Mouse (Mus musculus): ENCODE results near the gene Pa2g4. TPM values are rescaled to one million over a fixed set of nuclear protein-coding genes. Genes with fewer than 3 reads are reported as not detected.

Gene Pa2g4
- 10 to 100 TPM; 83.0 to 90.6 TPM for total RNA-seq (2023)

DNA sequence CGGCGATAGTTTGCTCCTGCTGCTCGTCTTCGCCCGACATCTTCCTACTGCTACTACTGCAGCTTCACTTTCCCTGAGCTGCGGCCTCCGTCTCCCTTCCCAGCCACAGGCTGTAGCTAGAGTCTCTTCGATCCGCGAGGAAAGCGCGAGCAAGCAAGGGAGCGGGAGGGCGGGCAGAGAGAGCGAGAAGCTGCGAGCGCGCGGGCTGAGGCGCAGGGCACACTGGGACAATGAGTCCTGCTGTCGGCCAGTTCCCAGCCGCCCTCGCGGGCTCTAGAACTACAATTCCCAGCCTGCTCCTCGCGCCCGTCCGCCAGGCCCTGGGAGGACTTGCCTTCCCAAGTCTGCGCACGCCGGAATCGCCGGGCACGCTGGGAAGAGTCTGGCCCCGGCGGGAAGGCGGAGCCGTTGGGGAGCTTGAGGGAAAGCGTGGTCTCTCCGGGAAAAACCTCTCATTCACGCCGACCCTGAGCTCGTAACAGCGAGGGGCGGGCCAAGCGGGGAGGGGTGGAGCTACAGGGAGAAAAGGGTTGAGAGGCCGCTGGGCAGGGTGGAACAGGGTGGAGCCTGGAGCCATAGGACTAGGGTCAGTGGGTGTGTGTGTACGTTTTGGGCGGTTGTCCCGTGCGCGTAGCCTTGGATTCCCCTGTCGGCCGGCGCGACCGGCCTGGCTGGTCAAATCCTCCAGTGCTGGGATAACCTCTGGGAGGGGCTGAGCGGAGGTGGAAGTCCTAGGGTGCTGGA is at the start of gene Pa2g4:
Pa2g4 (minus strand) TSS at position 200 of the 744 bp plus-strand sequence.

DNA sequence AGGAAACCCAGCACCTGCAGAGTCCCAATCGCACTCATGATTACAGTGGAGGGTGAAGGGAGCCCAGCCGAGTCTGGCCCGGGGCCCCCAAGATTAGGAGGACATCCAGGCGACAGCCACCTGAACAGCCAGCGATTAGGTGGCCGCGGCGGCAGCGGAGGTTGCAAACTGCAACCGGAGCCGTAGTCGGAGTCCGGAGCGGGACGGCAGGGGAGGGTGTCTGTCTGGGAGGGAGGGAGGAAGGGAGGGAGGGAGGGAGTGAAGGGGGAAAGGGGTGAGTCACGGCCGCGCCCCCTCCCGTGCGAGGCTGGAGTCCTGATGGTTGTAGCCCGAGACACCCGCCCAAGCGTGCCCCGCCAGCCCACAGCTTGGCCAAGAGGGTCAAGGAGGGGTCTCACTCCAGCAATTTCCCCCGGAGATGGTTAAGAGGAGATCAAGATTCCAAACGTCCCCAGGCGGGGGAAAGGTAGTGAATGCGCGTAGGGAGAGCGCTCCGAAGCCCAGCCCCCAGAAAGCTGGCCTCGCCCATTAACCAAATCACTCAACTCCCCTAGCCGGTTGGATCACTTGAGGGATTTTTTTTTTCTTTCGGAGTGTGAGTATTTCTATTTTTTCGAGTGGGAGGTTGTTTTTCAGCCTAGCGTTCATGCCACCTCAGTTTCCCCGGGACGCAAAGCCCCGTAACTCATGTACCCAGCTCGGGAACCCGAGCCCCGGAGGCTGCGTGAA is 23.8 kb upstream of the Pa2g4 start, which contains the start of gene Erbb3:
Erbb3 (minus strand) TSS at position 189 of the 729 bp plus-strand sequence.

DNA sequence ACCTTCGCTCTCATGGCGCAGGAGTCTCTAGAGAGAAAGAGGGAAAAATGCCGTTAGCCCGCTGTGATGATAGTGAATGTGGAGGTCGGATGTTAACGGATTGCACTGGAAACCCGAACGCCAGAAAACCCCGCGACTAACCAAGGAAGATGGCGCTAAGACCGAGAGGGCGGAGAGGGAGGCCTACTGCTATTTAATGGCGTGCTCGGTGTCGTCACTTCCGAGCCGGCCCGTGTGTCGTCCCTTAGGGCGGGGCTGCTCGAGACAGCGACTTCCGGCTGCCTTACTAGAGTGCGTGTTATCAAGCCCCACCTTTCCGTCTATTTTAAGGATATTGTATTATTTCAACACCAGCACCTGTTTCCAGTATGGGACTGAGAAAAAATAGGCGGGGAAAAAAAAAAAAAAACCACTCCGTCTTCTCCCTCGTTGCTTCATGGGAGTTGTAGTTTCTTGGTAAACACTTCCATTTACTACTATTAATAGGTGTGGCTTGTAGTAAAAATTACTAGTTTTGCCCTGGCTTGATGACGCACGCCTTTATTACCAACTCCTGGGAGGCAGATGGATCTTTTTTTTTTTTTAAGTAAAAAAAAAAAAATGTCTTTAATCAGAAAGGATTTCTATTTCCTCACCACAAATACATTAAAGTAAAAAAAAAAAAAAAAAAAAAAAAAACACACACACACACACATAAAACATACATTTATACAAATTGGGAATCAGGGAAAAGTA is 16.7 kb downstream of the Pa2g4 start, which contains the start of gene Rpl41:
Rpl41 (minus strand) TSS at position 359 of the 735 bp plus-strand sequence.

DNA sequence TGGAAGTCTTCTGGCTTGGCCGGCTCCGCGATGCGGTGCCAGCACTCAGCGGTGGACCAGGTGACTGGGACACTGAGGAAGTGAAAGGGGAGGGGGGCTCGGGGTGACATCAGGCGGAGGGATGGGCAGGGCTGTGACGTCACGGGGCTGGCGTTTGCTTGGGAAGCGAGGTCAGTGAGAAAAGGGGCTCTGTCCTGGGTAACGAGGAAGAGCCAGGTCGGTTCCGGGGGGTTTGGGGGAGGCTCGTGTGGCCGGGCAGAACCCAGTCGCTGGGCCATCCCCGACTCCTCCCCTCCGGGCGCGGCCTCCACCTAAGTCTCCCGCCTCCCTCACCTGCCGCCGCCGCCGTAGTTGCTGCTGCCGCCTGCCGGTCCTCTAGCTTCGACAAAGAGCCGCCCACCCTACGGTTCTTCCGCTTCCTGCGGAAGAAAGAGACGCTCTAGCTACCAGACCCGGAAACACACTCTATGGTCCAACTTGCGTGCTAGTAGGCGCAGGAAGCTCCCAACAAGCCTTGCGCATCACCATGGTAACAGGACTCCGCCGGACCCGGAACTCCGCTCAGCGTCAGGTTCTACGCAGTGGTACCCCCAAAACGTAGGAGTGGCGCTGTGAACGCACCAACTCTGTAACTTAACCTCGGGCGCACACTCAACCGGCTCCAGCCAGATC is 18.3 kb downstream of the Pa2g4 start, which contains the start of gene Zc3h10:
Zc3h10 (minus strand) TSS at position 414 of the 672 bp plus-strand sequence.

DNA sequence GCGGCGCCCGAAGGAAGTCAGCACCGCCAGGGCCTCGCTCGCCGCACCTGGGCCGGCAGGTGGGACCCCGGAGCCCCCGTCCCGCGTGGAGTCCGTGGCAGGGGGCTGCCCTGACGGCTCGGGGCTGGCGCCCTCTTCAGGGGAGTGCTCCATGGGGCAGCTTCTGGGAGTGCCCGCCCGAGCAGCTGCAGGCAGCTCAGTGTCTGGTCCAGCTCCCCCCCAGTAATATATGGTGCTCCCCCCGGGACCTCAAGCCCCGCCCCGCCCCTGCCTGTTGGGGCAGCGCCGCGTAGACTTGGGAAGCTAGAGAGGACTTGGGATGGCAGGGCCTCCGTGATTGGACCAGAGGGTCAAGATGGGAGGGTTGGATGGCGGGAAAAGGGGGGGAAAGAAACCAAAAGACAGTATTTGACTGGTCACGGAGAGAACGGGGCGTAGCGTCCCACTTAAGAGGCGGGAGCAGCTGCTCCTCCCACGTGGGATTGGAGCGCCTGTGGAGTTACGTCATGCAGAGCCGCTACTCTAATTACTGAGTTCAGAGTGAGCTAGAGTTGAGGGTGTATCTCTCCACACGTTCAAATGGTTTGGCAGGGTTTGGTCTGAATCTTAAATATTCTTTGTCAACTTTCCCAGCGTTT is 40.0 kb downstream of the Pa2g4 start, which contains the start of gene Esyt1:
Esyt1 (minus strand) TSS at position 201 of the 638 bp plus-strand sequence.

Other genes starting within 250 kb of the Pa2g4 start
- 10 to 100 TPM; 26.6 to 30.1 TPM for gene Cnpy2, start 243.5 kb downstream of the Pa2g4 start, total RNA-seq (2023)
- gene Cs, start 228.3 kb downstream of the Pa2g4 start, total RNA-seq (2023): 100 to 1,000 TPM; 108 to 111 TPM
- gene Coq10a, start 197.0 kb downstream of the Pa2g4 start, total RNA-seq (2023): 10 to 100 TPM; 39.6 to 39.7 TPM
- 10 to 100 TPM; 74.5 to 79.2 TPM for gene Ankrd52, start 188.9 kb downstream of the Pa2g4 start, total RNA-seq (2023)
- gene Slc39a5, start 164.8 kb downstream of the Pa2g4 start, total RNA-seq (2023): not detected
- gene Nabp2, start 154.5 kb downstream of the Pa2g4 start, total RNA-seq (2023): 10 to 100 TPM; 47.3 to 50.6 TPM
- 10 to 100 TPM; 70.9 to 76.8 TPM for gene Rnf41, start 154.3 kb downstream of the Pa2g4 start, total RNA-seq (2023)
- gene Smarcc2, start 106.7 kb downstream of the Pa2g4 start, total RNA-seq (2023): 100 to 1,000 TPM; 167 to 179 TPM
- gene Myl6, start 71.8 kb downstream of the Pa2g4 start, total RNA-seq (2023): 100 to 1,000 TPM; 532 to 547 TPM
- 1 to 10 TPM in 1 of 2 experiments, not detected in 1; 1.0 TPM for gene Myl6b, start 67.3 kb downstream of the Pa2g4 start, total RNA-seq (2023)
- gene Esyt1, start 40.1 kb downstream of the Pa2g4 start, total RNA-seq (2023): 100 to 1,000 TPM; 256 to 263 TPM
- 10 to 100 TPM; 64.2 to 67.6 TPM for gene Zc3h10, start 18.2 kb downstream of the Pa2g4 start, total RNA-seq (2023)
- 1,000 to 10,000 TPM; 3,633 to 3,680 TPM for gene Rpl41, start 16.7 kb downstream of the Pa2g4 start, total RNA-seq (2023)
- 1 to 10 TPM; 1.2 to 1.3 TPM for gene Erbb3, start 23.7 kb upstream of the Pa2g4 start, total RNA-seq (2023)
- gene Rps26, start 60.8 kb upstream of the Pa2g4 start, total RNA-seq (2023): 1,000 to 10,000 TPM; 1,119 to 1,137 TPM
- gene Ikzf4, start 80.0 kb upstream of the Pa2g4 start, total RNA-seq (2023): under 1 TPM in 1 of 2 experiments, not detected in 1; 0.32 TPM
- 10 to 100 TPM in 1 of 2 experiments, 1 to 10 TPM in 1; 8.6 to 10.1 TPM for gene Suox, start 108.1 kb upstream of the Pa2g4 start, total RNA-seq (2023)
- 10 to 100 TPM; 71.4 to 72.8 TPM for gene Rab5b, start 130.3 kb upstream of the Pa2g4 start, total RNA-seq (2023)
- 1 to 10 TPM in 1 of 2 experiments, under 1 TPM in 1; 0.87 to 1.2 TPM for gene Pmel, start 138.2 kb upstream of the Pa2g4 start, total RNA-seq (2023)
- 10 to 100 TPM; 56.7 to 61.7 TPM for gene Cdk2, start 139.0 kb upstream of the Pa2g4 start, total RNA-seq (2023)
- 100 to 1,000 TPM; 188 to 201 TPM for gene Dgka, start 178.9 kb upstream of the Pa2g4 start, total RNA-seq (2023)
- 10 to 100 TPM; 46.2 to 59.0 TPM for gene Pym1, start 181.9 kb upstream of the Pa2g4 start, total RNA-seq (2023)
- gene Mmp19, start 224.9 kb upstream of the Pa2g4 start, total RNA-seq (2023): not detected
- 10 to 100 TPM; 70.8 to 83.4 TPM for gene Dnajc14, start 238.1 kb upstream of the Pa2g4 start, total RNA-seq (2023)
- gene Tmem198b, start 238.4 kb upstream of the Pa2g4 start, total RNA-seq (2023): 10 to 100 TPM; 18.4 to 18.7 TPM

Measured in B cell, adult 67 days (primary cell).